In genomic region chr1:55028512-55029249, GRCm38 (mm10) we compare ENCODE assay signal across 8 mouse cellular contexts. TPM values are rescaled to one million over a fixed set of nuclear protein-coding genes. Genes with fewer than 3 reads are reported as not detected.
DNase-seq lines count a peak whose midpoint lies in the region; ATAC-seq and TF ChIP-seq lines count a peak whose summit lies in the region.

No protein-coding gene starts in this region.

- WGBS in hindbrain, embryonic 11.5 days = 90% methylated on average over 11 of the region's 11 CpGs

- peak overlapping the region; percentile 51; the same call in 1 of the 2 replicates for H3K27ac ChIP-seq in ES-E14 (ENCODE audit: insufficient read depth, low read depth, low read length, poor library complexity, severe bottlenecking)
- no peak overlapping the region for H3K27ac ChIP-seq in hindbrain, embryonic 11.5 days (ENCODE audit: low read depth, low read length)

- H3K4me1 ChIP-seq in ES-E14 (ENCODE audit: control insufficient read depth in 2 of 2, insufficient read depth in 2 of 2, low read length in 2 of 2, poor library complexity in 1 of 2) = peaks cover 0 to 11% of the 10 kb centered on the region in 2 experiments; a peak in 3 of 4 replicates
- no peaks in the 10 kb centered on the region for H3K4me1 ChIP-seq in hindbrain, embryonic 11.5 days (replicated peaks; ENCODE audit: control insufficient read depth, insufficient read depth, low read length)

- H3K9ac ChIP-seq in ES-E14 (ENCODE audit: insufficient read depth, low read depth, low read length, poor library complexity, severe bottlenecking) = peak overlapping the region; percentile 48
- H3K9ac ChIP-seq in hindbrain, embryonic 11.5 days (ENCODE audit: low read depth, low read length) = no peak overlapping the region

- H3K9me3 ChIP-seq in ES-E14 (ENCODE audit: control insufficient read depth, insufficient read depth, low read depth, low read length) = no peaks in the 10 kb centered on the region
- H3K9me3 ChIP-seq in hindbrain, embryonic 11.5 days (ENCODE audit: control insufficient read depth, low read length) = no peaks in the 10 kb centered on the region

- 0 out of 4 replicates have a peak overlapping the region, but pooled peaks of 1 of the 2 experiments have one; percentile 14 for H3K4me3 ChIP-seq in ES-E14 (ENCODE audit: insufficient read depth in 1 of 2, low read depth in 1 of 2, low read length in 2 of 2, poor library complexity in 1 of 2, severe bottlenecking in 1 of 2)
- no peak overlapping the region for H3K4me3 ChIP-seq in hindbrain, embryonic 11.5 days (ENCODE audit: low read depth, low read length)

- peak; percentile 77 for ATAC-seq in monocyte, adult 5-6 weeks (replicated peaks; ENCODE audit: insufficient number of reproducible peaks, low FRiP score, low TSS enrichment, poor library complexity, severe bottlenecking)
- no peak for ATAC-seq in hindbrain, embryonic 11.5 days (ENCODE audit: low FRiP score)

- H3K4me2 ChIP-seq in hindbrain, embryonic 11.5 days (replicated peaks; ENCODE audit: low read depth, low read length) = no peak overlapping the region

- no peaks in the 10 kb centered on the region for H3K36me3 ChIP-seq in ES-E14 (ENCODE audit: control insufficient read depth, insufficient read depth, low read length, poor library complexity, severe bottlenecking)
- no peaks in the 10 kb centered on the region for H3K36me3 ChIP-seq in hindbrain, embryonic 11.5 days (ENCODE audit: control insufficient read depth, insufficient read depth, low read length)

- no peaks in the 10 kb centered on the region for H3K27me3 ChIP-seq in hindbrain, embryonic 11.5 days (ENCODE audit: control insufficient read depth, insufficient read depth, low read length)

- DNase-seq in A20 (ENCODE audit: low read depth, low spot score) (peak; percentile 90), ES-E14 (ENCODE audit: low read depth, low spot score) (no peak)
- DNase-seq in induced T-regulatory cell, adult 2 months (ENCODE audit: low read depth) = peak; percentile 89
- no peak for DNase-seq in right cerebral cortex, postnatal 25 days
- DNase-seq in frontal cortex, postnatal 36 days (ENCODE audit: low spot score in 2 of 2) = no peak
- no peak for DNase-seq in hindbrain, embryonic 11.5 days (ENCODE audit: low spot score)
- no peak for DNase-seq in adrenal gland, adult 8-10 months

- in situ Hi-C loops in ES-E14 (cut with MboI; ENCODE audit: low sequenced_read_pairs in 2 of 2, unreplicated experiment in 2 of 2) = no loop called here

TF ChIP-seq in ES-E14, 5 proteins besides CTCF, POLR2A, EP300 and RAD21:
- no peak for TF ChIP-seq HCFC1 (IDR thresholded peaks at IDR 0.05; ENCODE audit: borderline replicate concordance, insufficient read depth, low read length)
- TF ChIP-seq MAFK (IDR thresholded peaks at IDR 0.05; ENCODE audit: insufficient read depth, low read depth, low read length) = no peak
- no peak for TF ChIP-seq CHD2 (IDR thresholded peaks at IDR 0.05; ENCODE audit: low read depth, low read length)
- no peak for TF ChIP-seq ZC3H11A (IDR thresholded peaks at IDR 0.05; ENCODE audit: borderline replicate concordance, low read depth, low read length)
- TF ChIP-seq ZNF384 (IDR thresholded peaks at IDR 0.05; ENCODE audit: low read depth, low read length) = no peak

RNA-seq across cellular contexts. Expression of gene Sf3b1, which starts 1.4 kb away (rescaled TPM):
- total RNA-seq in ES-E14 (2012; rRNA removed) = 139 and 164 TPM in 2 replicates
- total RNA-seq in monocyte, adult 5-6 weeks (2017) = 708 to 966 TPM (median 956 TPM) in 3 replicates
- polyA plus RNA-seq in hindbrain, embryonic 11.5 days (2014; fragmentation: Nextera tagmentation; extraction: Ambion mirVana) = 366 and 384 TPM in 2 replicates
- total RNA-seq in adrenal gland, adult 8-10 months (2022) = 100 to 1,000 TPM; 120 to 217 (median 165) TPM

RNA-seq across cellular contexts. Expression of gene Coq10b, which starts 23.9 kb away (rescaled TPM):
- total RNA-seq in ES-E14 (2012; rRNA removed) = 10.8 and 20.4 TPM in 2 replicates
- 71.7 to 116 TPM (median 73.4 TPM) in 3 replicates for total RNA-seq in monocyte, adult 5-6 weeks (2017)
- 36.2 and 41.4 TPM in 2 replicates for polyA plus RNA-seq in hindbrain, embryonic 11.5 days (2014; fragmentation: Nextera tagmentation; extraction: Ambion mirVana)
- total RNA-seq in adrenal gland, adult 8-10 months (2022) = 100 to 1,000 TPM; 100 to 138 (median 107) TPM

RNA-seq across cellular contexts. Expression of gene Hspe1, which starts 59.3 kb away (rescaled TPM):
- 592 and 697 TPM in 2 replicates for total RNA-seq in ES-E14 (2012; rRNA removed)
- 100 to 218 TPM (median 129 TPM) in 3 replicates for total RNA-seq in monocyte, adult 5-6 weeks (2017)
- 421 and 434 TPM in 2 replicates for polyA plus RNA-seq in hindbrain, embryonic 11.5 days (2014; fragmentation: Nextera tagmentation; extraction: Ambion mirVana)
- total RNA-seq in adrenal gland, adult 8-10 months (2022) = 1,000 to 10,000 TPM in 1 of 4 experiments, 100 to 1,000 TPM in 3; 299 to 1,036 (median 606) TPM

RNA-seq across cellular contexts. Expression of gene Hspd1, which starts 59.4 kb away (rescaled TPM):
- total RNA-seq in ES-E14 (2012; rRNA removed) = 591 and 762 TPM in 2 replicates
- total RNA-seq in monocyte, adult 5-6 weeks (2017) = 128 to 155 TPM (median 141 TPM) in 3 replicates
- 354 and 387 TPM in 2 replicates for polyA plus RNA-seq in hindbrain, embryonic 11.5 days (2014; fragmentation: Nextera tagmentation; extraction: Ambion mirVana)
- 1,000 to 10,000 TPM in 2 of 4 experiments, 100 to 1,000 TPM in 2; 545 to 1,761 (median 966) TPM for total RNA-seq in adrenal gland, adult 8-10 months (2022)

Comparison
In these comparisons a context has a peak if more than half of its experiments do, and no peak if none do; other contexts are left out.
1. DNase-seq: peak in A20 (single experiment) and induced T-regulatory cell, adult 2 months (single experiment); none in ES-E14 (single experiment), right cerebral cortex, postnatal 25 days (single experiment), frontal cortex, postnatal 36 days (0 of 2), hindbrain, embryonic 11.5 days (single experiment) and adrenal gland, adult 8-10 months (single experiment).